Mouse (Mus musculus) cortical plate, adult 2 months (tissue): Measurements from ENCODE around the gene Ccdc162.

Source experiments
- CTCF ChIP-seq: fragments of 200-500 bp; IDR thresholded peaks from 2 replicates; pipeline ENCODE4 v1.5.1; 2011; ENCODE audit warnings: mild to moderate bottlenecking, control low read depth, low read length; ENCODE audit not compliant: insufficient read depth; ENCODE audit errors: extremely low read depth
- POLR2A ChIP-seq: fragments of 200-500 bp; IDR thresholded peaks from 2 replicates; pipeline ENCODE4 v1.6.1; 2011; ENCODE audit warnings: mild to moderate bottlenecking, low read length, control low read depth; ENCODE audit not compliant: insufficient read depth; ENCODE audit errors: extremely low read depth

DNA sequence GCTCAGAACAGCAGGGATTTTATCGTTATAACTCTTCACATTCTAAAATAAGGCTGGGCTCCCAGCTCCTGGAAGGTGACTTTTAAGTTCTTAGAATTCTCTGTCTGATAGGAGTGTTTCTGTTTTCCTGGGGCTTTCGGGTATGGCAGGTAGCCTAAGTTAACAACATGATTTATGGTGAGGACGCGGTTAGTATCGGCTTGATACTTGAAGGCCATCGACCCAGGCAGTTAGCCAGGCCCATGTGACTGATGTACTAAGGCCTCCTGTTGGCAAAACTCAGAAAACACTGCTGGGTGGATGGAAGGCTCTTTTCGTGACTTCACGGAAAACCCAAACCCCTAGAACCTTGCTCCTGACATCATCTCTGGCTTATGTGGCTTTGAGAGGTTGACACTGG lies 7.1 kb downstream of the Ccdc162 start:
- TF ChIP-seq CTCF (no peak), POLR2A (no peak)
